Mouse (Mus musculus) CH12F3 (cell line): ENCODE results near the gene Proser3.
"Not testable (repeated sequence)": the region's sequence is repeated elsewhere in the genome, so short reads cannot be mapped to it uniquely, and the experiment has no call there.

Source experiments
- in situ Hi-C: fragments of 300-500 bp; cut with MboI; formaldehyde crosslinking; loops from 2 replicates; pipeline ENCODE4 v1.14.3; 2020; ENCODE audit warnings: low sequenced_read_pairs

Gene Proser3

DNA sequence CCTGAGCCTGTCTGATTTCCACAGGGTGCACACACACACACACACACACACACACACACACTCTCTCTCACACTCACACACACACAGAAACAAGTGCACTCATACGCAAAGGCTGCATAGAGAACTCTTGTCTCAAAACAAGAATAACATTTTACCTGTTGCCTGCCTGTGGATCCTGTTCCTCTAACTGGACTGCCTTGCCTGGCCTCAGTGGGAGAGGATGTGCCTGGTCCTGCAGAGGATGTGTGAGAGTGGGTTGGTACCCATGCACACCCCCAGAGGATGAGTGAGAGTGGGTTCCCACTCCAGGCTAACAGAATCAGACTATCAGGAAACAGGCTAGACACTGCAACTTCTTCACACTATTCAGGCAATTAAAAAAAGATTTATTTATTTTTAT lies 1.5 kb downstream of the Proser3 start:
- in situ Hi-C loops = no loop called here

DNA sequence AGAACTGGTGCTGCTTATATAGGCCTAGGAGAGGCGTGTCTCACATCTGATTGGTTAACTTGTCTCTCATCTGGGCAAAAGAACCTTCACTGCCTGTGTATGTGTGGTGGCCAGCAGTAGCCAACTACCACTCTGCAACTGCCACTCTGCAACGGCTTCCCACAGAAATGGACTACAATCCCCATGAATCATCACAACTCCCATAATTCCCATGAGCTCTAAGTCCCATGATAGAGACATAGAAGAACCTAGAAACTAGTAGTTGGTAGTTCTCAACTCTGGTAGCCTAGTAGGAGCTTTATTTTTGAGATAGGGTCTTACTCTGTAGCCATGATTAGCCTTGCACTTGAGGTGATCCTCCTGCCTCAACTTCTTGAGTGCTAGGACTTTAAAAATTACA lies 2.2 kb downstream of the Proser3 start:
- in situ Hi-C loops = no loop called here

DNA sequence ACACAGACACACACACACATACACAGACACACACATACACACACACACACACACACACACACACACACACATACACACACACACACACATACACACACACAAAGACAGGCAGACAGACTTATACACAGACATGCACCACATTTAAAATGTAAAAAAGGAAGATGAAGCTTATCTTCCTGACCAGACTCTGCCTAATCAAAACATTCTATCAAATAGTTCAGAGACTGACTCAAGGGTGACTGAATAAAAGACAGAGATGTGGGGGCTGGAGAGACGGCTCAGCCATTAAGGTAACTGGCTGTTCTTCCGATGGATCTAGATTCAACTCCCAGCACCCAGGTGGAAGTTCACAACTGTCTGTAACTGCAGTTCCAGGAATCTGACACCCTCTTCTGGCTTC lies 7.8 kb downstream of the Proser3 start:
- in situ Hi-C loops = no loop called here

DNA sequence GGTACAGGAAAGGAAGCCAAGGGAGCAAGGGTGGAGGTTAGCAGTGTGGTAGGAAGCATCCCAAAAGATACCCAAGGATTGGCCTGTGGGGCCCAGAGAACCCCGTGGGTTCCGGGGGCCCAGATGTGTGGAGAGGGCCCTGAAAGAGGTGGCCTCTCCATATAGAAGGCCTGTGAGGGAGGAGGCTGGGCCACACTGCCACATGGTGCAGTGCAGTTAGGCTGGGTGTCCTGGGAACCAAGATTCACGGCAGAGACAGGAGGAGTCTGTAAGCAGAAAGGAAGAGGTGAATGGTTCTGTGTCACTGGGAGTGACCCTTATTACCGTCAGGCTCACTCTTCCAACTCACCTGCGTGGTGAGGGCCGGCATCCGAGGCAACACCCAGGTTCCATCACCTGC lies 11.5 kb downstream of the Proser3 start:
- in situ Hi-C loops = no loop called here

DNA sequence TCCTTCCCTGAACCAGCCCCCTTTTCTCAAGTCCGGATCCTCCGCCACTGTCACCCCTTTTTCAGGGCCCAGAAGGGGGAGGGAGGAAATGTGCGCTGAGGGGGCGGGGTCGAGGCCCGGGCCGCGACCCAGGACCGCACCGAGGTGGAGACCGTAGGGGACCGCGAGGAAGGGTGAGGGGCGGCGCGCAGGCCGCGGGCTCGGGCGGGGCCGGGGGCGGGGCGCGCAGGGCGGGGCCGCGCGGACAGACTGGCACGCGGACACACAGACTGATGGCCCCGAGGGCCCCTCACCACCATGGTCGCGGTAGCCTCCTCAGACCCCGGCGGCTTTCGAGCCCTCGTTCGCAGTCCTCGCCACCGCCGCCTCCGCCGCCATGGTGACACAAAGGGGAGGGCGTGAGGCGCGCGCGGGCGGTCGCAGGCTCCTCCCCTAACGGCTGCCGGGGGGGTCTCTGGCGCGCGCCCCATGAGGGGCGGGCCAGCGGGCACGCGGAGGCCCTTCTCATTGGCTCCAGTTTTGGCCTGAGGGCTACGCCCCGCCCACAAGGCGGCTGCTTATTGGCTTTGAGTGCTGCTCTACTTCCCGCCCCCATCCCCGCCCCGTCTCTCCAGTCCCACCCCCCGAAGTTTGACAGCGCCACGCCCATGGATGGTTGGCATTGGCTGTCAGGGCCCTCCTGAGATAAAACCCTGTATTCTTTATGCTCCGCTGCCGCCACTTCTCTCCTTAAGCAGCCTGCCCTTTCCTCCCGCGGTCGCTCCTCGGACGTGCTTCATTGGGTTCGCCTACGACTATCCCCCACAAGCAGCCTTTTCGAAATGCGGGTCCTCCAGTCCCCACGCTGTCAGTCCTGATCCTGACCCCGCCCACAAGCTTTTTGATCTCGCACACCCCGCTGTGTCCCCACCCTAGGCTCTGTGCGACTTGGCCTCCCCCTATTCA lies 17.2 kb downstream of the Proser3 start, which contains the start of gene Arhgap33:
Gene Arhgap33, minus strand, starts transcription at position 428 of the 945 bp plus-strand sequence.
- in situ Hi-C loops = no loop called here

DNA sequence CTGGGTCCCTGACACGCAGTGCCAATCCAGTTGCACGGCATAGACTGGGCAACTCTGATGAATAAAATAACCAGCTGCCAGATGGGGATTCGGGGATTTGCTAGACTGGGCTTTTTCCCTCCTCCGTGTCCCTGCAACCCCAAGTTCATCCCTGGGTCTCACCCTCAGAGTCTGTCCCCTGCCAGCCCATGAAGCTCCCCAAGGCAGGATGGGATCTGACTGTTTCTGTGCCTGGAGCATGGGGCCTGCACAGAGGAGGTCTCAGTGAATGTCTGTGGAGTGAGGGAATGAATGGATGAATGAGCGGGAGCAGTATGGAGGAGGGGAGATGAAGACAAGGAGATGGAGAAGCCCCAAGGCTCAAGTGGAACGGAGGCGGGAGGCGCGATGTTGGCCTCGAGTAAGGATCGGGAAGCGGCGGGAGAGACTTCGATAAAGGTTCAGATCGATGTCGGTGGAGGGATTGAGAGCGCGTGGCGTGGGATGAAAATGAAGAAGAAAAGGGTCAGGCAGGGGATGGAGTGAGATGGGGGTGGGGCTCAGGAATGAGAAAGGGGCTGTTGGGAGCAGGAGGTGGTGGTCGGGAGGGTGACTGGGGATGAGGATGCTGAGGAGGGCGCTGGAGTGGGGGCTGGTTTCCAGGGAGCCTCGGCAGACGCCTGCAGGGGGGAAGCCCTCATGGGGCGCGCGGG lies 18.0 kb downstream of the Proser3 start:
- in situ Hi-C loops = no loop called here

DNA sequence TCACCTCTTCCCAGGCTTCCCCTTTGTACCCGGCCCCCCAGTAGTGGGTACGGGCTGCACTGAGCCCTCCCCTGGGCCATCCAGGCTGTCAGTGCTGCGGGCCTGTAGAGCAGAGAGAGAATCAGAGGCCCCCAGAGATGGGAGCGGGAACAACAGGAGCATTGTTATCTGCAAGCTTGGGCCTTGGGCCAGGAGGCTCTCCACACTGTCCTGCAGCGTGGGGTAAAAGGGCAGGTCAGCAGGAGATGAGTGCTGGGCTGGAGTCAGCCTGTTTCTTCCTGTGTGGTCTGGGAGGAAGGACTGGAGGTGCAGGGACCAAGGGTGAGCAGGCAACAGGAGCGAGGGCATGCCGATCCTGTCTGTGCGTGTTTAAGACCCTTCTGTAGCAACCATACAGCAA lies 19.2 kb downstream of the Proser3 start:
- in situ Hi-C loops = no loop called here

DNA sequence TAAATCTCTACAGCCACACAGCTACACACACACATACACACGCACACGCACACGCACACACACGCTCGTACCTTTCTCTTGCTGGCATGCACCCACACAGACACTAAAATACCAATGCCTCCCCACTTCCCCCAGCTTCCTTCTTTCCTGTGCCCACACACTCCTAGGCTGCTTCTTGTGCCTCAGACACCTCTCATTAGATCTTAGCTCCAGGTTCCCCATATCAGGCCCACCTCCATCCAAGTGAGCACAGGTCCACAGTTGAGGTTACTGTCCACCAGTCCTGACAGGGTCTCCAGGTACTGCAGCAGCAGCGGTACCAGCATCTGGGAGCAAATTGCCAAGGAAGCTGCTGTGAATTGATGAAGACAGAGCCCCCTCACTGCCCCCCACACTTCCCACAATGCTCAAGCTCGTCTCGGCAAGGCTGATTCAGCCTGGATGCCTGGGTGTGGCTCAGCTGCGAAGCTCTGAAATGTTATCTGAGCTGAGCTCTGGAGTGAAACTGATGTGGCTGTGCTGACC lies 20.7 kb downstream of the Proser3 start:
- in situ Hi-C loops = no loop called here

DNA sequence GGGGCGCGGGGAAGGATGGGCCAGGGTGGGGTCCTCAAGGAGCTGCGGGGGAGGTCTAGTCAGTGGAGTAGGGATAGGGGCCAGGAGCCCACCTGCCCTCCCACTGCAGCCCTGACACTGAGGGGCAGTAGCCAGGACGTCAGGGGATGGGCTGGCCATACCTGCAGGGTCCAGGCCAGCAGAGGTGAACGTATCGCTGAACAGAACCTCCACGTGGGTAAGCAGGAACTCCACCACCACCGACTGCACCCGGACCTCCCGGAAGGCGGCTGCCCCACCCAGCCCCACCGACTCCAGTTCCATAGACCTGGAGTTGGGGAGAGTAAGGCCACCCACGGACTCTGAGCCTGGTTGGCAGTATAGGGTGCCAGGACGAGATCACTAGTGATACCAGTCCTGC lies 25.1 kb downstream of the Proser3 start:
- in situ Hi-C loops = no loop called here

DNA sequence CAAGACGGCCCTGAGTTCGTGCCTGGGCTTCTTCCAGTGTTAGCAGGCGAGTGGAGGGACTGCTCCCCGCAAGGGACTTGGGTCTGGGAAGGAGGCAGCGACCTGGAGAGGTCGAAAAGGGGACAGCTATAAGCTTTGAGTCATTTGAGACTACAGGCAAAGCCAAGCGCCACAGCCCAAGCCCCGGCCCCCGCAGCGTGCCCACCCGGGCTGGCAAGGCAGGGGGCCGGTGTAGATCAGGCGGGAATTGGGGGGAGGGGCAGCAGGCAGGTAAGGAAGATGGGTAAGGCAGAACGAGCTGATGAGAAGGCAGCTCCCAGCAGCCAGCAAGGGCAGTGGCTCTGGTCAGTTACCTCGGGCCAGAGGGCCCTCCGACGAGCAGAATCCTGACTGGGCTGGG lies 25.7 kb downstream of the Proser3 start:
- in situ Hi-C loops = no loop called here

DNA sequence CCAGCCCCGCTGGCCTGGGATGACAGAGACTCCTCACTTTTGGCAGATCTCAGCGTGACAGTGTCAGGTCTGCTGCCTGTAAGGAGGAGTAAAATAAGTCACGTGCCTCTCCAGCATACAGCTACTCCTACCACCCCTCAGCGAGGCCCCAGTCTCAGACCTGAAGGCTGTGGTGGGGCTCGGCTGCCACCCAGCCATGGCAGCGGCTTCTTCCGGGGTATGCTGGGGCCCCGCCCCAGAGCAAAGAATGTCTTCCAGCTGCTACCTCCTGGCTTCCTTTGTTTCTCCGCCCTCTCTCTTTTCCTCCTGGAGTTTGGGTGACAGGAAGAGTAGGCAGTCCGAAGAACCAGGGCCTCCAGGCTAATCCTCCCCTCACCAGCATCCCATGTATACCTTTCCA lies 26.1 kb downstream of the Proser3 start:
- in situ Hi-C loops = no loop called here

DNA sequence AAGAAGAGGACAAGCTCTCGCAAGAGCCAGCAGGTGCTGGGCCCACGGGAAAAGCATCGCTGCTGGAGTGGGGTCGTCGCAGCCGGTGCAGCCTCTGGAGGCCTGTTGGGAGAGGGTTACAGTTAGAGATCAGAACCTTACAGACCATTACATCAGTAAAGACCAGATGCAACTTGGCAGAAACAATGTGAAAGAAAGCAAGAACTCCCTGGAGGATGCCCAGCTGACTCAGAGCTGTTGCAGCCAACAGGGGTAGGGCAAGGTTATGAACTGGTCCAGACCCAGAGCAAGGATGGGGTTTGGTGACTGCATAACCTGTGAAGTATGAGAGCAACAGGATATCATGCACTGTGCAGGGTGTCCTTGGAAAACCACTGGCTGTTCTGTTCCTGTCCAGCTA lies 27.6 kb downstream of the Proser3 start:
- in situ Hi-C loops = no loop called here

DNA sequence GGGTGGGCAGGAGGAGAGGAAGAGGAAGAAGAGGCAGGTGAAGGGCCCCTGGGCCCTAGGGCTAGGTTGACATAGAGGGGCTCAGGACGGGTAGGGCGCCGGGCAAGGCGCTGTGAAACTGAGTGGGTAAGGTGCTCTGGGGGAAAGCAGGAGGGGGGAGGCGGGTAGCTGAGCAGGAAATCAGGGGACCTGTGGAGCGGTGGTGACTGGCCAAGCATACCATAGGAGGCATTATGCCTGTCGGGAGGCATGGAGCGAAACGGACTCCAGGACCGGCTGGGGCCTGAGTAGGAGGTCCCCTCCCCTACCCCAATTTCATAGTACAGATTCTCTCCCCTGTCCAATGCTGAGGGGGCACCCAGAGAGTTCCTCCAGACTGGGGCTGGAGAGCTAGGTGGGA lies 29.2 kb downstream of the Proser3 start:
- in situ Hi-C loops = no loop called here

DNA sequence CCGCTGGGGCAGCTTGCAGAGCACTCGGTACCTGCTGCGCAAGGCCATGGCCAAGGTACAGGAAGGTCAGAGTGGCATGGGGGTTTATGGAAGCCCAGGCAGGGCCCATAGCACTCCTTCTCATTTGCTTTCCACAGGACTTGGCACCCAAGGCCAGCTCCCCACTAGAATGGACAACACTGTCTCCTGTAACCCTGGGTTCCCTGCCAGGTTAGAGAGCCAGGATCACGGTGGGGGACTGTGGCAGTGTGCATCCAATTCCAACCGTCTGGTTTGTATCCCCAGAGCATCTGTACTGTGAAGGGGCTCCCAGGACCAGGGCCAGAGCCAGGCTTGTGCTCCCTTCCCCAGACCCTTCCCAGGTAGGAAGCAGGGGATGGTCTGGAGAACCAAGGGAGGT lies 31.2 kb downstream of the Proser3 start:
- in situ Hi-C loops = no loop called here

DNA sequence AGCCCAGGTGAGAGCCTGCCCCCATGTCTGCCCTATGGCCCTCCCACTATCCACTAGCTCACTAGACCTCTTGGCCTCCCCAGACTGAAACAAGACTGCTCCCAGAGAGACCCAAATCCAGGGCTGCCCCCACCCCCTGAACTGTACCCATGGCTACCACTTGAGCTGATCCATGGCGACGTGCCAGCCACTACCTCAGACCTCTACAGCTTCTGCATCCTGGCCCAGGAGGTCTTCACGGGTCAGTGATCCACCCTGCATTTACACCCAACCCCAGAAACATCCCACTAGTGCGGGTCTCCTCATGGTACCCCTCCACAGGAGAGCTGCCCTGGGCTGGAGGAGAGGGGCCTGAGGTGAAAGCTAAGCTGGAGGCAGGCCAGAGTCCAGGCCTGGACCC lies 31.7 kb downstream of the Proser3 start:
- in situ Hi-C loops = no loop called here

DNA sequence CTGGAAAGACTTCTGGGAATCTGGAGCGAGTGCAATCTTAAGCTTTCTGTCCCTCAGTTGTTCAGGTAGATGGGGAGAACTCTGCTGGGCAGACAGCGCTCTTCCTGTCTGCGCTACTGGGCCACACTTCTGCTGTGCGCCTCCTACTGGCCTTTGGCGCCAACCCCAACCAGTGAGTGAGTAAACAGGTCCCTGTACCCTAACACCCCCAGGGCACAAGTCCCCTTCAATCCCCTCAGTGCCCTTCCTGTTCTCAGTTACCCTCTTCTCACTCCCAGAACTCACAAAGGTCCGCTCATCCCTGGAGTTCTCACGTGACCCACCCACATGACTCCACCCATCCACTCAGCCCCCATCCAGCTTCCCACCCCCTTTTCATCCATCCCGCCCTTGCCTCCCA lies 33.8 kb downstream of the Proser3 start:
- in situ Hi-C loops = no loop called here

DNA sequence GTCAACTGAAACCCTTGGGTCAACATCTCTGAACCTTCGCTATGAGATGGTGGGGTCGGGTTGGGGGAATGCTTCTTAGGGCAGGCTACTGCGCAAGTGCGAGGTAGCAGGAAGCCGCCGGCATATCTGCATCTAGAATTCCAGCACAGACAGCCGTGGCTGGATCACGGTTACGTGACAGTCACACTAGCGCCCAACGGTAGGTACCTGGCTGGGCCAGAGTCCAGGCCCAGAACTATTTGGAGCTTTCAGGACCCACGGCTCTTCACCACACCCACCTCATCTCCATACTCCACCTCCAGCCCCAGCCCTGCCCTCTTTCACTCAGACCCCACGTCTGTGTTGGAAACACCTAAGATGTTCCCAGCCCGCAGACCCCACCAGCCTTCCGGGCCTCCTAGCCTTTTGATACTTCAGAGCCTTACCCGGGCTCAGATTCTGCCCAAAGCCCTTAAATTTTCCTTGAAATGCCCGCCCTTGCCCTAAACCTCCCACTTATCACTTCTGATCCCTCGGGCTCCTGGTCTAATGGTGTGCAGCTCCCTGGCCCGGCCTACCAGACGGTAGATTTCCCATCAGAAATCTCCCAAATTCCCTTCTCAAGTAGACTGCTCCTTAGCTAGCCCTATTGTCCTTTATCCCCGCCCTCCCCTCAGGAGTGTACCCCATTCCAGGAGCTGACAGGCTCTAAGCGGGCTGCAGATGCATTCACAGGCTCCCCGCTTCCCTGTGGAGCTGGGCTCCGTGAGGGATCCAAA lies 36.9 kb downstream of the Proser3 start:
- in situ Hi-C loops = no loop called here

DNA sequence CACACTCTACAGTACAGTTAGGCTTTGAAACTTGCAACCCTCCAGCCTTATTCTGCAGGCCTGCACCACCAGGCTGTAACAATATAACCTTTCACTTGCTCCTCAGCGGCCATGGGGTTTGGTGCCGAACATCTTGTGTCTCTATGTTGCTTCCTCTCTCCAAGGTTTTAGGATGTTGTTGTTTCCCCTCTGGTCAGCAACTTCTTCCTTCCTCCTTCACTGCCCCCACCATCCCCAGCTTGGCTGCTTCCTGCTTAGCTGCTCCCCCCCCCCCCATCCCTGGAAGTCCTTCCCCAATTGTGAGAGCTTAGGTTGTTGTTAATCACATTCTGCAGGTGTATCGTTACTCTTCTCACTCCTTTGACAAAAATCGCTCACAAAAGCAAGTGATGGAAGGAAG lies 44.0 kb downstream of the Proser3 start:
- in situ Hi-C loops = no loop called here

DNA sequence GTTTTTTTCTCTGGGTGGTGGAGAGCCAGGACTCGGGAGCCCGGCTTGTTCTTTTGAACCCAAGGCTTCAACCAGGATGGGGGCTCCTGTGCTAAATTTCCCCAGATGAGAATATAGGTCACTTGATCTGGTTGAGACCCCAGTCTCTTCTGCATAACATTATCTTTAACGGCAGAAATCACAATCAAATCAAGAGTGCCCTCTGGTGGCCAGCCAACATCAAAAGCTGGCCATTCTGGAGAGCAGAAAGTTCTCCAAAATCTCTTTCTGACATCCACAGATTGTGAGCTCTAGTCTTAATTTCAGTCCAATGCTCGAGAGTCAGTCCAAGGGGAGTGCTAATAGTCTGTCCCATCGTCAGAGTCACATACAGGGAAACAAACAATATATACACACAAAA lies 50.9 kb downstream of the Proser3 start:
- in situ Hi-C loops = not testable (repeated sequence)

DNA sequence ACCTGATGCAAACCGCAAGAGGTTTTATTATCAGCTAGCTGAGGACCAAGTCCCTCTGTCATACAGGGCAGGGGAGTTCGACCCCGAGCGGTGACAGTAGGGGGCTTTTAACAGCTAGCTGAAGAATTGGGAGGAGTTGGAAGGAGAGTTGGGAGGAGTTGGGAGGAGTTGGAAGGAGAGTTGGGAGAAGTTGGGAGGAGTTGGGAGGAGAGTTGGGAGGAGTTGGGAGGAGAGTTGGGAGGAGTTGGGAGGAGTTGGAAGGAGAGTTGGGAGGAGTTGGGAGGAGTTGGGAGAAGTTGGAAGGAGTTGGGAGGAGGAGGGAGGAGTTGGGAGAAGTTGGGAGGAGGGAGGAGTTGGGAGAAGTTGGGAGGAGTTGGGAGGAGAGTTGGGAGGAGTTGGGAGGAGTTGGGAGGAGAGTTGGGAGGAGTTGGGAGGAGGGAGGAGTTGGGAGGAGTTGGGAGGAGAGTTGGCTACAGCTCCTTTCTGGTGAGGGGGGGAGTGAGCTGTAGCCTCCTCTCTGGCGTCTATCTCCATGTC lies 56.5 kb downstream of the Proser3 start:
- in situ Hi-C loops = not testable (repeated sequence)

DNA sequence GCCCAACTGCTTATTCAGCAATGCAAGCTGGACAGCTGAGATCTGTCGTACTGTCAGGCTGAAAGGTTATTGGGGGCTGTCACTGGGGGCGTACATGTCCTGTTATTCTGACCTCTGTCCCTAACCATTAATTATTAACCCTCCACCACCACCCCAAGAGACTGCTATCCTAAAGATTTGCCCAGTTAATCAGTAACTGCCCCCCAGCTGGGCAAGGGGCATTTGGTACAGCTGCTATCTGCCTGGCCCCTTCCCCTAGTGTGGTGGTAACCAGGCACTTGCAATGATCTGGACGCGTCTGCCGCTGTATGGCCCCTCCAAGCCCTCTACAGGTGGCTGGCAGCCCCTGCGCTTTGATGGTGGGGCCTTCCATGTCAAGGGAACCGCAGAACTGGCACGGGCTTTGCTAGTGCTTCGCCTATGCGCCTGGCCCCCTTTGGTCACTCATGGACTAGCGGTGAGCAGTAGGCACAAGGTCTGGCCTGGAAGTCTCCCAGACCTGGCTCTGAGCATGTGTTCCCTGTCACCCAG lies 58.6 kb downstream of the Proser3 start, which contains the start of gene Prodh2:
Gene Prodh2, plus strand, starts transcription at position 222 of the 531 bp plus-strand sequence.
- in situ Hi-C loops = loop anchor here (5.0 kb wide), 1 partner anchor 51 kb away; no protein-coding TSS in a partner anchor
